Mouse (Mus musculus): Measurements from ENCODE around the gene 1700017B05Rik. TPM values are rescaled to one million over a fixed set of nuclear protein-coding genes. Genes with fewer than 3 reads are reported as not detected.
A peak's percentile ranks its signal among the peaks of the same experiment; 100 is the strongest.
"Not testable (repeated sequence)": the region's sequence is repeated elsewhere in the genome, so short reads cannot be mapped to it uniquely, and the experiment has no call there.

Gene 1700017B05Rik
- total RNA-seq (2022), result 10 to 100 TPM; 20.6 to 28.5 (median 23.4) TPM

DNA sequence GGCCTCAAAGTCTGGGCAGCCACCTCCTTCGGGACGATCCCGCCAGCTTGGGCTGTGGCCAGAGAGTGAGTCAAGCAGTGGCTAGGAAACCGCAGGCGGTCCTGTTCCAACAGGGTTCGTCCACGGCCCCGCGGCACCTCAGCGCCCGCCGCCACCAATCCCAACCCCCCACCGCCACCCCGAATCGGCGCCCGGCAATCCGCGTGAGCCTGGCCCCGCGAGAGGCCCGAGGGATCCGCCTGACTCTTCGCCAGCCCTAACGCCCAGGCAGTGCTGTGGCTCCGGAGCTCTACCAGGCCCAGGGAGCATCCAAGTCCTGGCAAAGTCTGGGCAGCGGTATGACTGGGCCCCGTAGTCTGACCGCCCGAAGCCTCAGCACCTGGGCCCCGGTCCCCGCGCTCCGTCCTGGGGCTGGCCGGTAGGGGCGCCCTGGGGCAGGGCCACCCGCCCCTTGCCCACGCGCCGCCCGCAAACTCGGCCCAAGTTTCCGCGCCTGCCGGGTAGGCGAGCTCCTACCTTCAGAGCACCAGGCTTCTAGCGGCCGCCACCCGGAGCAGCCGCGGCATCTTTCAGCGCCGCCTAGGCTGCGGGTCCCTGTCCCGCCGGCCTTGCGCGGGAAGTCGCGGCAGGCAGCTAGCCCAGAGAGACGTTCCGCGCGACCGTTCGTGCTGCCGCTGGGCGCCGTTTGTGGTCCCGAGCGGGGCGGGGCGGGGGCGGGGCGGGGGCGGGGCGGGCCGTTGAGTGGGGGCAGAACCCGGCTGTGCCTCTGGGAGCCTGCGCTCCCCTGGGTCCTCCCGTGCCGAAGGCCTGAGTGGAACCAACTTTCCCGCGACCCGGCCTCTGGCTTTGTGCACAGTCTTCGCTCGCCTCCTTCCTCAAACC lies at the start of gene 1700017B05Rik:
1700017B05Rik (minus strand) TSS at position 700 of the 882 bp plus-strand sequence.
- peak in 1 of 2 experiments; percentile 43 for DNase-seq (ENCODE audit: low spot score in 2 of 2)

DNA sequence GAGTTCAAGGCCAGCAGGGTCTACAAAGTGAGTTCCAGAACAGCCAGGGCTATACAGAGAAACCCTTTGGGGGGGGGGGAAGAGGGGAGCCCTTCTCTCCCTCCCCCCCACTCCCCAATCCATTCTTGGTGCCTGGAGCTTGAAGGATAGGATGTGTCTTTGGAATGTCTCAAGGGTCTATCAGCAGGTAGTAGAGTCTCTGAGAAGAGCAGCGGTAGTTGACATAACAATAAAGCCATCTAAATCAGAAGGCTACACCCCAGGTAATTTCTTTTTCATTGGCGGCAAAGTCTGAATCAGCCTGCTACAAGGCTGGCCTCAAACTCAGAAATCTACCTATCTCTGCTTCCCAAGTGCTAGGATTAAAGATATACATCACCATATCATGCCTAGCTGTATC lies 48.5 kb upstream of the 1700017B05Rik start:
- no peak for DNase-seq (ENCODE audit: low spot score in 2 of 2)

DNA sequence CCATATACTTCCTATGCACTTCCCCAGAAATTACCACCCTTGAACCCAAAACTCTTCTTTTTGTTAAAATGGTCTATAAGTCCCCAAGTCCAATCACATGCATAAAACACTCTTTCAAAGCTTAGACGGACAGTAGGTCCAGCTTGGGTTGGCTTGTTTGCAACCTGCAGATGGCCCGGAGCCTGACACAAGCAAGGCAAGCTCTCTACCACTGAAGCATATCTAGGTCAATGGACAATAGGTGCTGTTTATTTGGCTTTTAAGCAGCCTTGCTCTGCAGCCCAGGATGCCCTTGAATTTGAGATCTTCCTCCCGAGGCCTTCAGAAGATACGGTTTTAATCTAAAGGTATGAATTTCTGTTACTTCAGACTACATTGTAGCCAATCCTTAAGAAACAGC lies 46.9 kb upstream of the 1700017B05Rik start:
- DNase-seq (ENCODE audit: low spot score in 2 of 2), result no peak

DNA sequence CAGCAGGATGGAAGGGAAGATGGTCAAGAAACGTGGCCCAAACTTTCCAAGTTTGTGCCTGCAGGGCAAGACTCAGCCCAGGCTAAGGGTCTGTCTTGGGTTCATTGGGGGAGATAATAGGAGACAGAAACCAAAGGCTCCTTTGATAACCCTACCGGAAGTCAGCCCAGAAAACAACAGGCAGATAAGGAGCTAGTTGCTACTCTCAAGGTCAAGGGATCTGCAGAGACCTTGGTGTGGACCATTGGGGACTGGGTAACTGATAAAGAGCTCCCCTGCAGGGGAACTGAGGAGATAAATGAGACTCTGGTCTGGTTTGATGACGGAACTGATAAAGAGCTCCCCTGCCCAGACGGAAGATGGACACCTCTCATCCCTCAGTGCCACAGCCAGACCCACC lies 45.0 kb upstream of the 1700017B05Rik start:
- no peak for DNase-seq (ENCODE audit: low spot score in 2 of 2)

DNA sequence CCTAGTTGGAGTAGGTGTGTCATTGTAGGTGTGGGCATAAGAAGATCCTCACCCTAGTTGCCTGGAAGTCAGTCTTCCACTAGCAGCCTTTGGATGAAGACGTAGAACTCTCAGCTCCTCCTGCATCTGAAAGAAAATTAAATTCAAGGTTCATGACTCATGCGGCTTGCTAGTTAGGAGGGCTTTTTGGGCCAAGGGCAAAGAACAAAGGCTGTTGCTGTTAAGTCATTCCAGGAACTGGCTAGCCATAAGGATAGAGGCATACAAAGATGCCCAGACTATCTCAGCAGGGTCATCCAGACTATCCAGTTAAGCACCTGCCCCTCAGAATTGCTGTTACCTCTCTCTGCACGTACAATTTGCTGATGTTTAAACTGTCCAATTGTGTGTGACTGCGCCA lies 42.3 kb upstream of the 1700017B05Rik start:
- not testable (repeated sequence) for DNase-seq (ENCODE audit: low spot score in 2 of 2)

DNA sequence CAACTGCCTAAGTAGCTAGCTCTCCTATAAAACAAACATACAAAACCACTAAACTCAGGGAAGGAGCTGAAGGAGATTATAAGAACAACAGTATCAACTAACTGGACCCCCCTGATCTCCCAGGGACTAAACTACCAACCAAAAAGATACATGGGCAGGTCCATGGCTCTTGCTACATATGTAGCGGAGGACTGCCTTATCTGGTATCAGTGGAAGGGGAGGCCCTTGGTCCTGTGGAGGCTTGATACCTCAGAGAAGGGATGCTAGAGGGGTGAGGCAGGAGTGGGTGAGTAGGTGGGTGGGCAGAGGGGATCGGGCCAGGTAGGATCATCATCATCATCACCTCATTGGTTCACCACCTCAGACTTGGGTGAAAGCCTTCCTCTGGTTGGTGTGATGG lies 41.8 kb upstream of the 1700017B05Rik start:
- DNase-seq (ENCODE audit: low spot score in 2 of 2), result no peak

DNA sequence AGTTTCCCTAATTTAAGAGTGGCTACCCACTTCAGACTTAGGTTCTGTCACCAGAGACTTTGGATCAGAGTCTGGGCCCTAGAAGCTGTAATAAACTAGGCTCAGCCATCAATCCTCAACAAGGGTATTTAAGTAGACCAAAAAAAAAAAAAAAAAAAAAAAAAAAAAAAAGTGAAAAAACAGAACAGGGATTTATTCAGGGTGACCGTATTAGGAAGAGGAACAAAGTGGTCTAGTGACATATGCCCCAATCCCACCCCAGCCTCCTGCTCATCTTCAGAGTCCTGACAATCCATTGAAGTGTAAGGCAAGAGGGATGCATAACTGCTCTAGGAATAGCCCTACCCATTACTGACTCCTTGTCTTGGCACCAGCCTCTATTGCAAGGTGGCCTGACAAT lies 40.9 kb upstream of the 1700017B05Rik start:
- DNase-seq (ENCODE audit: low spot score in 2 of 2), result no peak

DNA sequence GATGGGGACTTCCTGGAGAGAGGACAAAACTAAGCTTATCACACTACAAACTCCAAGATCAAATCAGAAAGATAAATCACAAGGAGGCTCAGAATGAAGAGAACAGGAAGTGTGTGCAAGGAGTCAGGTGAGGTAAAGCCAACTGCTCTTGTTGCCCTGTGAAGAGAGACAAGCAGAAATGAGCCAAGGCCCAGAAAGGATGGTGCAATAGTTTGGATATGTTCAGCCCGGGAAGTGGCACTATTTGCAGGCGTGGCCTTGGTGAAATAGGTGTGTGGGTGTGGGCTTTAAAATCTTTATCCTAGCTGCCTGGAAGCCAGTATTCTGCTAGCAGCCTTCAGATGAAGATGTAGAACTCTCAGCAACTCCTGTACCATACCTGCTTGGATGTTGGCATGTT lies 38.4 kb upstream of the 1700017B05Rik start:
- DNase-seq (ENCODE audit: low spot score in 2 of 2), result no peak

DNA sequence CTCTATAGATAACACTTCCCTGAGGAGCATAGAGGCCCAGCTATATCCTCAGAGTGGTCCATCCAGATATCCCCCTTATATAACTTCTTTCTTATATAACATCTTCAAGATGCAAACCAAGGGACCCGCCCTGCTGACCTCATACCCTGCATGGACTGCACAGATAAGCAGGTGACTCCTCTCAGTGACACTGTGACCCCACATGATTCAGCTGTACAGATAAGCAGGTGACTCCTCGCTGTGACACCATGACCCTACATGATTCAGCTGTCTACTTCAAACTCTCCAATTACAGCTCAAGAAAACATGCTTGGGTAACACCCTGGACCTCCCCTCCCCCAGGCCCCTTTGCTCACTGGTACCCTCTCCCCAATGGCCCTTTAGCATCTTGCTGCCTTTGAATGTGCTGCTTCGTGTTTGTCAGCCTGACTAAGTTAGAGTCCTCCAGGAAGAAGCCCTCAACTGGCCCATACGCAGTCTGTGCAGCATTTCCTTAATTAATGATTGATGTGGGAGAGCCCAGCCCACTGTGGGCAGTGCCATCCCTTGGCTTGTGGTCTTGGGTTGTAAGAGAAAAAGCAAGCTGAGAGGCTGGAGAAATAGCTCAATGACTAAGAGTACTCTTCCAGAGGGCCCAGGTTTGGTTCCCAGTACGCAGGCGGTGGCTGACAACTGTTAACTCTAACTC lies 37.5 kb upstream of the 1700017B05Rik start:
- DNase-seq (ENCODE audit: low spot score in 2 of 2), result no peak

DNA sequence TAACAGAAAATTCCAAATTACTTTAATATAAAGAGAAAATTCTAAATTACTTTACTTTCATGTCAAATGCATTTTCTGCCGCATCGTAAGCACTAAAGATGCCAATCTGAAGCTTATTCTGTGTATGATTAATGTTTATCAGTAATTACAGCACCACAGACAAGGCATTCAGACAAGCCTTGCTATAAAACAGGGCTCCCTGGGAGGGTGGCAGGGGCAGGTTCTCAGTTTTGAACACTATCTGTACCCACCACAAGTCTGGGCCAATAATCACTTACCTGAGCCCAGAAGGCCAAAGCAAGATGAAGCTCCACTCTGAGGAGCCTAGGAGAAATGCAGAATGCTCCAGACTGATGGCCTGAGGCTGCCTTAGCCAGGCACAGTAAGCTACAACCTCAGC lies 35.5 kb upstream of the 1700017B05Rik start:
- no peak for DNase-seq (ENCODE audit: low spot score in 2 of 2)

DNA sequence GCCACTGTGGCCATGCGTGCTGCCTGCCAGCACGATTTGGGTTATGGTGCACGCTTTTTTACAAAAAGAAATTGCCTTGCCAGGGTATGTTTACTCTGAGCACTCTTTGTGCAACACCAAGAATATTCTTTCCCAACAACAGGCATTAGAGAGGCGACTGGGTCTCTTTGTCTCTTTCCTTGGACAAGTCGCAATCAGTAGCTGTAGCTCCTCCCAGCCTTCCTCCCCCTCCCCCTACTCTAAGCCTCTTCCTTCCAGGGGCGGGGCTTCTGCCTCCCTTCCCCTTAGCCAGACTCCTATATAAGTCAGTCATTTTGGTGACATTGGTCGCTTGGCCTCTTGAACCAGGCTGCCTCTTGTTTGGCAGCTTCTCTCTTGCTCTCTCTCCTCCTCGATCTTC lies 33.9 kb upstream of the 1700017B05Rik start:
- DNase-seq (ENCODE audit: low spot score in 2 of 2), result no peak

DNA sequence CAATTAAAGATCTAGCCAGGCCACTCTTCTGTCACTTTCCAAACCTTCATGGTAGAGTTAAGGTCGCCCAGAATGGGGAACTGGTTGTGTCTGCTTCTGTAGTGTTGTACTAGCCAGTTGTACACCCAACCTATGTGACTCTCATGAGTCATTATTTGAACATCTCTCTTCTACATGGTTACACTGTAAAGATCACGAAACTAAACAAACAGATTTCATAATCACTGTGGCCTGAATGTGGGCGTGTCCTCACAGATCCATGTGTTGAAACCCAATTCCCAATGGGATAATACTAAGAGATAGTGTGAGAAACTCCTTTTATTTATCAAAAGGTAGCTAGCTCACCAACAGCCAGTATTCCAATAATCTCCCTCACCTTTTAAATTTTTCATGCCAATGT lies 33.3 kb upstream of the 1700017B05Rik start:
- DNase-seq (ENCODE audit: low spot score in 2 of 2), result no peak

DNA sequence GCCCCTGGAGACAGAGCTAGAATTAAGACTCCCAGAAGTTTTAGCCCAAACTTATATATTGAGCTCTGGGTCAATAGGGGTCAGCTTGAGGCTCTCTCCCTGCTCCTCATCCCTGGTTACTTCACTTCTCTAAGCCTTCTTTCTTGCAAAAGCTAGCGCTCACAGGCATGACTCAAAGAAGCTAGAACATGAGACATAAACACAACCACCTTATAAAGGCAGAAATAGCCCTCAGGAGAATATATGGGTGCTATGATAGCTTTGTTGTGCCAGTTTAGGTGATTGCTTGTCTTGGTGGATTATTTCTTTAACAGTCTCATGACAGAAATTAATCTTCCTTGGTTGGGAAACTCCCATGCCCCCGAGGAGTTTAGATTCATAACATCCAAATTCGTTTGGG lies 32.5 kb upstream of the 1700017B05Rik start:
- no peak for DNase-seq (ENCODE audit: low spot score in 2 of 2)

DNA sequence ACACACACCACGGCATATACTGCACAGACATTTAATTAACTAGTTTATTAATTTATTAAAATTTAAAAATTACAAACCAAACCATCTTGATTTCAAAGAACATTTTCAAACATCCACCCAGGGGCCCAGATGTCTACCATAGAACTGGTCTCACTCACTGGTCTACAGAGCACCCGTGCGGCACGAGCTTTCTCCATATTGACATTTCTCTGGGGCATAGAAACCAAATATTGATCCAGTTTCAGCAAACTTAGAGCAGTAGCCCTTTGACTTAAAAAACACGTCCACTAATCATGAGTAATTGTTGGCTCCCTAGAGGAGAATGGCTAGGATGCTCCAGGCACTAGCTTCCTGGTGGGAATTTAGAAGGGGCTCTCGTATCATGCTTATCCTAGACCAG lies 24.8 kb upstream of the 1700017B05Rik start:
- no peak for DNase-seq (ENCODE audit: low spot score in 2 of 2)

DNA sequence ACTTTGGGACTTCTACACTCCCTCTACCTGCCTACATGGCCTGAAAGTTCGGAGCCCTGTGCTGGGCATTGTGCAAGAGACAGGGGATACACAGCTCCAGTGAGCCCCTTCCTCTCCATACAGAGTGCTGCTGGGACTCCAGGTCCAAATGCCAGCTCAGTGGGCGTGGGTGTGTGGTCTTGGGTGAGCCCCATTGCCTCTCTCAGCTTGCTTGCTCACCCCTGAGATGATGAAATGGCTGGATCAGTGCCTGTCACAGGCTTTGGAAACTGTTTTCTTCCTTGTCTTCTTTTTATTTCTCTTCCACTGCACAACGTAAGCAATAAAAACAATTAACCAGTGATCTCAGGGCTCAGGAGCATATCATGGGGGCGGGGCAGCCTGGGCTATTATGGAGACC lies 20.9 kb upstream of the 1700017B05Rik start:
- DNase-seq (ENCODE audit: low spot score in 2 of 2), result no peak

DNA sequence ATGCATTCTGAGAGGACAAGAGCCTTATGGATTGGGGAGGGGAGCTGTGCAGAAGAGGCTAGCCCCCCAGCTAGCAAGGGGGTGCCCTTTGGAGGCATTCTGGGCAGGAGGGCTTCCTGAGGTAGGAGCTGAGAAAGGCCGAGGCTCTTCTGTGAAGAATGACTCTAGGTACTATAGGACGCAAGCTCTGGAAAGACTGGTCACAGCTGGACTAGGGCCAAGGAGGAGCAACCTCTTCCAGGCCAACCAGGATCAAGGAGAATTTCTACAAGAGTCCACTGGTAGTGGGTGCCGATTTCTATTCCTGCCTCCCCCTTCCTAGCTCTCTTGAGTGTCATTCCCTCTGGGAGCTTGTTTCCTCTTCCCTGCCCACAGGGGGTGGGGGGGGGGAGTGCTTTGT lies 20.3 kb upstream of the 1700017B05Rik start:
- no peak for DNase-seq (ENCODE audit: low spot score in 2 of 2)

DNA sequence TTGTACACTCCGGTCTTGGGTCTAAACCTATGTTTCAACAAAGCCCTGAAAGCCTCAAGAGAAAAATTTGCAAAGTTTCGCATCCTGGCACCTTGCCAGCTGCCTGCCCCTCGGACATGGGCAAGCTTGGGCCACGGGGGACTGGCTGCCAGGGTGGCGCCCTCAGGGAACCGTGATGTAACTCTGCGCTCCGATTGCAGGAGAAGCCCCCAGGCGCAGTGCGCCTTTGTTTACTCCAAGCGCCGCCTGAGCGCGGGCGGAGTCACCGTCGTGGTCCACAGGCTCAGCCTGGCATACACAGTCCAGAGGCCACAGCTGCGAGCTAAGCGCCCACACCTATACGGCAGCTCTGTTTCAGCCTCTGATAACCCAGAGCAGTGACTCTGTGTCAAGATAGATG lies 19.1 kb upstream of the 1700017B05Rik start:
- DNase-seq (ENCODE audit: low spot score in 2 of 2), result no peak

DNA sequence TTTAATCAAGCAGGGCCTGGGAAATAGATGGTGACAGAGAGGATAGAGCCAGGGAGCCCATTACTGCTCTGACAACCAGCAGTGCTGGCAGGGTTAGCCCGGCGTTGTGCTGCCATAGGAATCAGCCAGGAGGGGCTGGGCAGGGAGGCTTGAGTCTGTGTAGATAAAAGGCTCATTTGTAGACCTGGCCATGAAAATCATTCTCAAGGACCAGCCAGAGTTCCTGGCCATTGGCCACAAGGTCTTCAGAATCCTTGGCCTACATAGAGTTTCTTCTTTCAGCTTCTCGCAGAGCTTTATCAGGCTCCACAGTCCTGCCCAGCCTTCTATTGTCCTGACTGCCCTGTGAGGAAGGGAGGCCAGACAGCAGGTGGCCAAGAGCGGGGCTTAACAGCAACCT lies 17.0 kb upstream of the 1700017B05Rik start:
- DNase-seq (ENCODE audit: low spot score in 2 of 2), result no peak

DNA sequence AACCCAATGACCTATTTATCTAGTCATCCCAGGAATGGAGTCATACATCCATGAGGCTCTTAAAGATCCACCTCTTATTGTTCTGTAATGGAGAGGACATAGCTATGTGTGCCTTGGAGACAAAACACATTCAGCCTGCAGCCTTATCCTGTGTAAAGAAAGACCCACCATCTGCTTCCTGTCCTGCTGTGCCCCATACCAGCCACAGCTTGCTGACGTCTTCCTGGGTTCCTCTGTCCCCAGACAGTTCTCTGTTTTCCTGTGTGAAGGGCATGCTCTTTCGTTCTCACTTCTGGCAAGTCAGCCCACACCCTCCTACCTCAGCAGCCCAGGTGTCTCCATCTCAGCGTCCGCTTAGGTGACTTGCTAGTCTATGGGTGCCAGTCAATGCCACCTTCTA lies 15.9 kb upstream of the 1700017B05Rik start:
- DNase-seq (ENCODE audit: low spot score in 2 of 2), result no peak

DNA sequence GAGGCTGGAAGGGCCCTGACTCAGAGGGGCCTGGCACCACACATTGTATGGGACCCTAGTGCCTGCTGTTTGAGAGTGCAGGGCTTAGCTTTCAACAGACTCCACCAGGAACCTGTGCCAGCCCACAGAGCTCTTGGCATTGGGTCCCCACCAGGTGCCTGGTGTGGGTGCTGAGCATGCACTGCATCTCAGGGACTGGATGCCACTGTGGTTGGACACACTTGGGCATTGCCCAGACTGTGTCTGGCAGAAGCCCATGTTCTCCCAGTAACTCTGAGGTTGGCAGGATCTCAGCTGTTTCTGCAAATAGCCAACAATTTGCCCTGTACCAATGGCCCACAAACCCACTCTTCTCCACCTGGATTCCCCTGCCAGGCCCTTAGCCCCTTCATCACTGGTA lies 13.9 kb upstream of the 1700017B05Rik start:
- no peak for DNase-seq (ENCODE audit: low spot score in 2 of 2)

DNA sequence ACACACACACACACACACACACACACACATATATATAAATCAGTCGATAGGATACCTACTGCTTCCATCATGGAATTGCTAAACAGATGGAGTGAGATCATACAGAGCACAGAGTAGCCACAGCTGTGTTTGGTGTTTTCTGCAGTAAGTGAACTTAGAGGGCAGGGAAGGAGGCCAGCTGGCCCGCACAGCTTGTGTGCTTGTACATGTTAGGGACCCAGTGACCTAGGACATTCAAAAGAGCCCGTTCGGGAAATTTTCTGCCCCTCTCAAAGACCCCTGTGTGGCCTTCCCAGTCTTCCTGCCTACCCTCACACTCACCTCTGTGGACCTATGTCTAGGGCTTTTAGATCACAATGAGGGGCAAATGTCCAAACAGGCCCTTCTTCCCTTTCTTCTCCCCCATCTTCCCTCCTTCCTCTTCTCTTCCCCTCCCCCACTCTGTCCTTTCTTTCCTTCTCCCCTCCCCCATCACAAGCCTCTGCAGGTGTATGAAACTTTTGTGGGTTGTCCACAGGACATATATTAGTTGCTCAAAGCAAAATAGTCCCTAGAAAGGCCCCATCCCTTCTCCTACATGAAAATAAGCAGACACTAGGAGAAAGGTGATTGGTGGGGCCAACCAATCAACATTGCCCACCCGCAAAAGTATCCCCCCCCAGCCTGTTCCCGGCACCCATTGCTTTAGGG lies 11.5 kb upstream of the 1700017B05Rik start:
- no peak for DNase-seq (ENCODE audit: low spot score in 2 of 2)

Data from left cerebral cortex, adult 8-10 months (tissue).